Comparison of ENCODE assay signal across 33 mouse cellular contexts in genomic region chr4:155383326-155383725, GRCm38 (mm10). TPM values are rescaled to one million over a fixed set of nuclear protein-coding genes. Genes with fewer than 3 reads are reported as not detected.
DNase-seq lines count a peak whose midpoint lies in the region; ATAC-seq and TF ChIP-seq lines count a peak whose summit lies in the region.
"Had no signal": no experiment of that assay in that cellular context is flagged by ENCODE, and none has a peak within 500 bp of the region (broad histone marks: within the 10 kb centered on the region; RNA-seq: fewer than 3 reads in every experiment).

No protein-coding gene starts in this region.

- no peaks in the 10 kb centered on the region for H3K9me3 ChIP-seq in forebrain, embryonic 14.5 days (replicated peaks; ENCODE audit: control insufficient read depth, low read length)
- H3K9me3 ChIP-seq: embryonic facial prominence, embryonic 13.5 days; forebrain, embryonic 10.5 days; heart, embryonic 13.5 days; limb, embryonic 10.5 days; limb, embryonic 15.5 days; liver, embryonic 13.5 days; midbrain, embryonic 10.5 days; midbrain, embryonic 15.5 days; neural tube, embryonic 15.5 days had no signal

- peak; percentile 53; the same call in 1 of the 2 replicates for ATAC-seq in cerebellum, adult (ENCODE audit: insufficient number of reproducible peaks, low FRiP score, low TSS enrichment)
- ATAC-seq in forebrain, embryonic 14.5 days, result no peak
- ATAC-seq: activated CD4-positive, CD25-positive, alpha-beta regulatory T cell, adult 4 months; forebrain, embryonic 16.5 days; intestine, postnatal 0 days; midbrain, embryonic 15.5 days had no signal

- H3K9ac ChIP-seq in forebrain, embryonic 14.5 days (ENCODE audit: low read length), result no peak overlapping the region
- H3K9ac ChIP-seq: embryonic facial prominence, embryonic 13.5 days; heart, embryonic 13.5 days; limb, embryonic 15.5 days; liver, embryonic 13.5 days; midbrain, embryonic 15.5 days; neural tube, embryonic 15.5 days had no signal

- H3K27me3 ChIP-seq in forebrain, embryonic 14.5 days (replicated peaks; ENCODE audit: control insufficient read depth, insufficient read depth, low read length), result no peaks in the 10 kb centered on the region
- H3K27me3 ChIP-seq: liver, embryonic 13.5 days; midbrain, embryonic 15.5 days had no signal

- TF ChIP-seq POLR2A in olfactory bulb, adult 2 months (IDR thresholded peaks at IDR 0.05; ENCODE audit: insufficient read depth, low read depth, low read length), result no peak

- no peak for TF ChIP-seq CTCF in olfactory bulb, adult 2 months (IDR thresholded peaks at IDR 0.05; ENCODE audit: insufficient read depth, low read depth, low read length)

- DNase-seq in cerebellum, postnatal 4 days (ENCODE audit: low spot score in 2 of 2), result no peak
- peak; percentile 82 for DNase-seq in cerebellum, adult 11-12 months
- peak; percentile 85 for DNase-seq in cerebellum, adult 9-11 months
- DNase-seq in thymus, postnatal 36 days, result no peak
- DNase-seq in forebrain, embryonic 14.5 days (ENCODE audit: low spot score), result no peak
- DNase-seq: adrenal gland, adult 2 months; adrenal gland, postnatal 36 days; embryo, embryonic 11 days; gastrocnemius, postnatal 10 days; heart, postnatal 10 days; kidney, postnatal 14 days; liver, embryonic 13.5 days; lung, adult 18-20 months; lung, postnatal 10 days; thymus, adult 18-20 months; thymus, postnatal 4 days had no signal

- H3K36me3 ChIP-seq in forebrain, embryonic 14.5 days (ENCODE audit: control insufficient read depth, insufficient read depth, low read length), result no peaks in the 10 kb centered on the region
- H3K36me3 ChIP-seq: embryonic facial prominence, embryonic 13.5 days; forebrain, embryonic 10.5 days; heart, embryonic 13.5 days; limb, embryonic 10.5 days; limb, embryonic 15.5 days; liver, embryonic 13.5 days; midbrain, embryonic 10.5 days; midbrain, embryonic 15.5 days; neural tube, embryonic 15.5 days had no signal

- no peak overlapping the region for H3K4me3 ChIP-seq in olfactory bulb, adult 2 months (ENCODE audit: insufficient read depth, low read depth, low read length)
- no peak overlapping the region for H3K4me3 ChIP-seq in forebrain, embryonic 14.5 days (ENCODE audit: low read depth, low read length)
- H3K4me3 ChIP-seq: embryonic facial prominence, embryonic 13.5 days; forebrain, embryonic 10.5 days; heart, embryonic 13.5 days; limb, embryonic 10.5 days; limb, embryonic 15.5 days; liver, embryonic 13.5 days; midbrain, embryonic 10.5 days; midbrain, embryonic 15.5 days; neural tube, embryonic 15.5 days had no signal

- peaks cover 22% of the 10 kb centered on the region for H3K4me1 ChIP-seq in olfactory bulb, adult 2 months (ENCODE audit: control insufficient read depth, insufficient read depth, low read length)
- no peaks in the 10 kb centered on the region for H3K4me1 ChIP-seq in forebrain, embryonic 14.5 days (ENCODE audit: control insufficient read depth, insufficient read depth, low read length)
- H3K4me1 ChIP-seq: embryonic facial prominence, embryonic 13.5 days; heart, embryonic 13.5 days; limb, embryonic 15.5 days; liver, embryonic 13.5 days; midbrain, embryonic 15.5 days had no signal

- H3K4me2 ChIP-seq in forebrain, embryonic 14.5 days (ENCODE audit: low read length), result no peak overlapping the region
- H3K4me2 ChIP-seq: embryonic facial prominence, embryonic 13.5 days; heart, embryonic 13.5 days; hindbrain, embryonic 14.5 days; limb, embryonic 15.5 days; liver, embryonic 13.5 days; midbrain, embryonic 15.5 days; neural tube, embryonic 15.5 days had no signal

- WGBS in olfactory bulb, adult 2 months, result 79% methylated on average over 4 of the region's 4 CpGs
- WGBS in forebrain, embryonic 14.5 days, result 80% methylated on average over 4 of the region's 4 CpGs

- peak overlapping the region; percentile 90 for H3K27ac ChIP-seq in olfactory bulb, adult 2 months (ENCODE audit: insufficient read depth, low read depth, low read length)
- H3K27ac ChIP-seq in forebrain, embryonic 14.5 days (ENCODE audit: low read depth, low read length), result no peak overlapping the region
- H3K27ac ChIP-seq: embryonic facial prominence, embryonic 13.5 days; forebrain, embryonic 10.5 days; heart, embryonic 13.5 days; hindbrain, embryonic 14.5 days; limb, embryonic 10.5 days; limb, embryonic 15.5 days; liver, embryonic 13.5 days; midbrain, embryonic 10.5 days; midbrain, embryonic 15.5 days; neural tube, embryonic 15.5 days; stomach, postnatal 0 days had no signal

RNA-seq across cellular contexts. Expression of gene Gabrd, which starts 14.6 kb away (rescaled TPM):
- polyA plus RNA-seq in olfactory bulb, adult 2 months (2012; ENCODE audit: insufficient read depth, insufficient read length, low replicate concordance, missing spikeins), result not detected in 2 replicates
- 1.2 and 1.7 TPM in 2 replicates for polyA plus RNA-seq in forebrain, embryonic 14.5 days (2014; fragmentation: Nextera tagmentation; extraction: Ambion mirVana)
- polyA plus RNA-seq: C2C12; embryonic facial prominence, embryonic 13.5 days; forebrain, embryonic 10.5 days; heart, embryonic 13.5 days; kidney, embryonic 14.5 days; limb, embryonic 10.5 days; liver, embryonic 13.5 days; midbrain, embryonic 10.5 days had no signal

RNA-seq across cellular contexts. Expression of gene Prkcz, which starts 22.2 kb away (rescaled TPM):
- polyA plus RNA-seq in olfactory bulb, adult 2 months (2012; ENCODE audit: insufficient read depth, insufficient read length, low replicate concordance, missing spikeins), result not detected in 2 replicates
- polyA plus RNA-seq in forebrain, embryonic 14.5 days (2014; fragmentation: Nextera tagmentation; extraction: Ambion mirVana), result 45.4 and 52.5 TPM in 2 replicates

RNA-seq across cellular contexts. Expression of gene Cfap74, which starts 25.7 kb away (rescaled TPM):
- not detected in 2 replicates for polyA plus RNA-seq in olfactory bulb, adult 2 months (2012; ENCODE audit: insufficient read depth, insufficient read length, low replicate concordance, missing spikeins)
- polyA plus RNA-seq in forebrain, embryonic 14.5 days (2014; fragmentation: Nextera tagmentation; extraction: Ambion mirVana), result 3.9 and 4.5 TPM in 2 replicates

Comparison
In these comparisons a context has a peak if more than half of its experiments do, and no peak if none do; other contexts are left out.
1. DNase-seq: peak in cerebellum, adult 11-12 months (single experiment) and cerebellum, adult 9-11 months (single experiment); none in cerebellum, postnatal 4 days (0 of 2), thymus, postnatal 36 days (0 of 2) and forebrain, embryonic 14.5 days (single experiment).